Mouse (Mus musculus) neural tube, embryonic 12.5 days (tissue): ENCODE measurements at regions not wholly inside any gene's neighbourhood (a gene's known extent, or its start where the extent isn't known, plus 50 kb on each side); places are given as distances from the start of the nearest gene placed in this dataset.

ENCODE experiments used
- ATAC-seq: fragments of 200-750 bp; cut with Nextera tagmentation; 2 replicates; pipeline ENCODE4 v1.8.0; 2017; ENCODE audit warnings: low read depth, mild to moderate bottlenecking, moderate TSS enrichment, moderate library complexity; ENCODE audit not compliant: low FRiP score
- H3K27ac ChIP-seq: fragments of 300-500 bp; sonication (generic); 2 replicates; pipeline ENCODE4 v1.5.1; 2016
- H3K27me3 ChIP-seq: fragments of 300-500 bp; sonication (generic); replicated peaks from 2 replicates; pipeline ENCODE4 v1.6.1; 2016; ENCODE audit warnings: mild to moderate bottlenecking
- H3K36me3 ChIP-seq: fragments of 300-500 bp; sonication (generic); 2 replicates; pipeline ENCODE4 v1.6.1; 2016; ENCODE audit warnings: mild to moderate bottlenecking
- H3K4me1 ChIP-seq: fragments of 300-500 bp; sonication (generic); 2 replicates; pipeline ENCODE4 v1.6.1; 2016
- H3K4me2 ChIP-seq: fragments of 300-500 bp; sonication (generic); replicated peaks from 2 replicates; pipeline ENCODE4 v1.6.1; 2016; ENCODE audit warnings: mild to moderate bottlenecking
- H3K4me3 ChIP-seq: fragments of 300-500 bp; sonication (generic); 2 replicates; pipeline ENCODE4 v1.5.1; 2016
- H3K9ac ChIP-seq: fragments of 300-500 bp; sonication (generic); 2 replicates; pipeline ENCODE4 v1.6.1; 2016; ENCODE audit warnings: mild to moderate bottlenecking
- H3K9me3 ChIP-seq: fragments of 300-500 bp; sonication (generic); 2 replicates; pipeline ENCODE4 v1.6.1; 2016; ENCODE audit warnings: mild to moderate bottlenecking
- WGBS: fragments of 180-500 bp; shearing (Covaris S2); methylation state at CpG from one replicate; pipeline ENCODE4 v1.1.7; 2016; 5-methylcytosine and 5-hydroxymethylcytosine counted together

- no peak overlapping the region for H3K27ac ChIP-seq
- ATAC-seq, result no peak
- no peak overlapping the region for H3K9ac ChIP-seq
- H3K4me2 ChIP-seq, result no peak overlapping the region
- no peak overlapping the region for H3K4me3 ChIP-seq
- no peaks in the 10 kb centered on the region for H3K36me3 ChIP-seq
- no peaks in the 10 kb centered on the region for H3K9me3 ChIP-seq
- H3K27me3 ChIP-seq, result no peaks in the 10 kb centered on the region
- 78% methylated on average over 5 of the region's 5 CpGs for WGBS
- H3K4me1 ChIP-seq, result no peaks in the 10 kb centered on the region
These were observed 416.2 kb upstream of the 4930412O13Rik start for GRCm38 (mm10) chr2:9464818-9465217.

- no peaks in the 10 kb centered on the region for H3K4me1 ChIP-seq
- H3K36me3 ChIP-seq, result no peaks in the 10 kb centered on the region
- no peaks in the 10 kb centered on the region for H3K27me3 ChIP-seq
- H3K27ac ChIP-seq, result no peak overlapping the region
- H3K9ac ChIP-seq, result no peak overlapping the region
- ATAC-seq, result no peak
- 79% methylated on average over 2 of the region's 2 CpGs for WGBS
- no peak overlapping the region for H3K4me2 ChIP-seq
- no peak overlapping the region for H3K4me3 ChIP-seq
- H3K9me3 ChIP-seq, result no peaks in the 10 kb centered on the region
These were observed 413.5 kb upstream of the 4930412O13Rik start for GRCm38 (mm10) chr2:9467573-9467972.

DNA sequence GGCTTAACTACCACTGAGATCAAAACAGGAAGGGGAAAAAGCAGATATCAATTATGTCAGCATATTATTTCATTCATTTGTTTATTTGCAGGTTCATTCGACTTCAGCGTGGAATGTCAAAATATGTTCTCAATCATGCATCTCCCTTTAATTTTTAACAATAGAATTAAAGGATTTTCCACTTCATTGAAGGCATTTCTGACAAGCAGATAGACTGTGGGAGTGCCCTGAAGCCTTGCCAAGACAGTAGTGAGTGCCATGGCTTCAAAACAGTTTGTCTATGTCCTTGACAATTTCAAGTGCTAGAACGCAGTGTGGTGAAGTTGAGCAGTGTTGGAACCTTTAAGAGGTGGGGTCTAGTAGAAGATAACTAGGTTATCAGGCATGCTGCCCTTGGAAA is 412.4 kb upstream of the 4930412O13Rik start:
- Histone ChIP-seq H3K27ac (no peak overlapping the region), H3K27me3 (no peaks in the 10 kb centered on the region), H3K9me3 (no peaks in the 10 kb centered on the region), H3K9ac (no peak overlapping the region), H3K4me1 (no peaks in the 10 kb centered on the region), H3K36me3 (no peaks in the 10 kb centered on the region), H3K4me2 (no peak overlapping the region), H3K4me3 (no peak overlapping the region)
- WGBS, result 91% methylated on average over 3 of the region's 3 CpGs
- ATAC-seq, result no peak

GRCm38 (mm10) chr2:9481678-9482345 is 399.2 kb upstream of the 4930412O13Rik start:
- Histone ChIP-seq H3K27ac (no peak overlapping the region), H3K4me2 (no peak overlapping the region), H3K27me3 (no peaks in the 10 kb centered on the region), H3K9ac (no peak overlapping the region), H3K9me3 (no peaks in the 10 kb centered on the region), H3K4me1 (no peaks in the 10 kb centered on the region), H3K36me3 (no peaks in the 10 kb centered on the region), H3K4me3 (no peak overlapping the region)
- ATAC-seq, result no peak
- WGBS, result 75% methylated on average over 7 of the region's 7 CpGs

DNA sequence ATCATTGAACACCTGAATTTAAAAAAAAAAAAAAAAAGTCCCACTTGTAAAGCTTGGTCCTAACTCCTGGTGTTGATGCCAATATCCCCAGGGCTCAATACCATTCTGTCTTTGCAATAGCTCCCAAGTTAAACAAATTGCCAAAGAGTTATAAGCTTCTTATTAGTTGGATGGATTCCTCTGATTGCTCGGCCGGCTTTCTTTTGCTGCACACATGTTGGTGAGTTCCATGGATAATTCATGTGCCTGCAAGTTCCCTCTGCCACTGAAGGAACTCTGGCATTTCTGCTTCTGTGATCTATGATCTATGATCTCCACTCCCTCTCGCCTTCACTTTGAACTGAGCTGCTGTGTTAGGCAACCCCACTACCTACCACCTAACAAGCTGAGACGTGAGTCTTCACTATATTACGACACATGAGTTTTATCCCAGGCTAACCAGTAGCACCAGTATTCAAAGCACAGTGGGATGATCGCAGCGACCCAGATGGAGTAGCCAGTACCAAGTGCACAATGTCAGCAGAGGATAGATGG is 393.6 kb upstream of the 4930412O13Rik start:
- Histone ChIP-seq H3K27ac (no peak overlapping the region), H3K4me3 (no peak overlapping the region), H3K9me3 (no peaks in the 10 kb centered on the region), H3K27me3 (no peaks in the 10 kb centered on the region), H3K4me2 (no peak overlapping the region), H3K4me1 (no peaks in the 10 kb centered on the region), H3K36me3 (no peaks in the 10 kb centered on the region), H3K9ac (no peak overlapping the region)
- 91% methylated on average over 7 of the region's 7 CpGs for WGBS
- no peak for ATAC-seq

DNA sequence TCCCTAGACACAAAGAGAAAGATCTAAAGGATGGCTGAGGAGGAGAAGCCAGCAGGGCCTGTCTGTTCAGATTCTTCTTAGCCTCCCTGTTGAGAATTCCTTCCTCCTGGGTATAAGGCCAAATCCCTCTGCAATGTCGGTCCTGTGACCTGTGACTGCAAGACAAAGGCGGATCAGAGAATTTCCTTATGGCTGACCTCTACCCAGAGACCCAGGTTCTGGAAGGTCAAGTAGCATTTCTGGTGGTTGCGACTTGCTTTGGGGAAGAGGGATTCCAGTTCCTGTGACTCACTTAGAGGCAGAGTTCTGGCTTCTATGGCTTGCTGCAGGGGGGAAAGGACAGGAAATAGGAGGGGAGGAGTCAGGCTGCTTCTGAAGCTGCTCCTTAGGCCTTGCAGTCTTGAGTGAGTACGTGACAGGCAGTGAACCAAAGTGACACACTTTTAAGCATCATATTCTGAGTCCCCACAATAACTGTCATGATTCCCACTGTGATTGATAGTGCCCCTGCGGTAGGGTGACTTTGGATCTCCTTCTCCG is 387.4 kb upstream of the 4930412O13Rik start:
- no peaks in the 10 kb centered on the region for H3K9me3 ChIP-seq
- H3K4me2 ChIP-seq, result no peak overlapping the region
- H3K36me3 ChIP-seq, result no peaks in the 10 kb centered on the region
- H3K4me3 ChIP-seq, result no peak overlapping the region
- 49% methylated on average over 6 of the region's 6 CpGs for whole genome bisulfite sequencing
- no peaks in the 10 kb centered on the region for H3K27me3 ChIP-seq
- H3K4me1 ChIP-seq, result no peaks in the 10 kb centered on the region
- no peak for ATAC-seq
- no peak overlapping the region for H3K27ac ChIP-seq
- no peak overlapping the region for H3K9ac ChIP-seq

- WGBS, result 91% methylated on average over 1 of the region's 1 CpGs
- Histone ChIP-seq H3K36me3 (no peaks in the 10 kb centered on the region), H3K27ac (no peak overlapping the region), H3K27me3 (no peaks in the 10 kb centered on the region), H3K9ac (no peak overlapping the region), H3K4me2 (no peak overlapping the region), H3K4me3 (no peak overlapping the region), H3K9me3 (no peaks in the 10 kb centered on the region), H3K4me1 (no peaks in the 10 kb centered on the region)
- no peak for ATAC-seq
These were observed 361.0 kb upstream of the 4930412O13Rik start for GRCm38 (mm10) chr2:9520045-9520444.

- no peaks in the 10 kb centered on the region for H3K36me3 ChIP-seq
- ATAC-seq, result no peak
- no peaks in the 10 kb centered on the region for H3K27me3 ChIP-seq
- 90% methylated on average over 3 of the region's 3 CpGs for WGBS
- no peaks in the 10 kb centered on the region for H3K9me3 ChIP-seq
- no peak overlapping the region for H3K27ac ChIP-seq
- no peaks in the 10 kb centered on the region for H3K4me1 ChIP-seq
- no peak overlapping the region for H3K4me3 ChIP-seq
- no peak overlapping the region for H3K4me2 ChIP-seq
- H3K9ac ChIP-seq, result no peak overlapping the region
These were observed 355.1 kb upstream of the 4930412O13Rik start for GRCm38 (mm10) chr2:9525910-9526309.

- Histone ChIP-seq H3K9me3 (no peaks in the 10 kb centered on the region), H3K4me1 (no peaks in the 10 kb centered on the region), H3K4me2 (no peak overlapping the region), H3K4me3 (no peak overlapping the region), H3K27ac (no peak overlapping the region), H3K36me3 (no peaks in the 10 kb centered on the region), H3K9ac (no peak overlapping the region), H3K27me3 (no peaks in the 10 kb centered on the region)
- ATAC-seq, result no peak
- WGBS, result 58% methylated on average over 2 of the region's 2 CpGs
These were observed 345.9 kb upstream of the 4930412O13Rik start for GRCm38 (mm10) chr2:9535141-9535658.

- no peak overlapping the region for H3K9ac ChIP-seq
- no peak for ATAC-seq
- 85% methylated on average over 10 of the region's 10 CpGs for WGBS
- no peak overlapping the region for H3K4me2 ChIP-seq
- no peaks in the 10 kb centered on the region for H3K36me3 ChIP-seq
- no peak overlapping the region for H3K4me3 ChIP-seq
- H3K4me1 ChIP-seq, result no peaks in the 10 kb centered on the region
- no peaks in the 10 kb centered on the region for H3K27me3 ChIP-seq
- H3K27ac ChIP-seq, result no peak overlapping the region
- no peaks in the 10 kb centered on the region for H3K9me3 ChIP-seq
These were observed 333.1 kb upstream of the 4930412O13Rik start for GRCm38 (mm10) chr2:9547771-9548590.

- Histone ChIP-seq H3K27me3 (no peaks in the 10 kb centered on the region), H3K4me3 (no peak overlapping the region), H3K4me2 (no peak overlapping the region), H3K36me3 (no peaks in the 10 kb centered on the region), H3K4me1 (no peaks in the 10 kb centered on the region), H3K9ac (no peak overlapping the region), H3K9me3 (no peaks in the 10 kb centered on the region), H3K27ac (no peak overlapping the region)
- ATAC-seq, result no peak
These were observed 327.7 kb upstream of the 4930412O13Rik start for GRCm38 (mm10) chr2:9553313-9553712.

DNA sequence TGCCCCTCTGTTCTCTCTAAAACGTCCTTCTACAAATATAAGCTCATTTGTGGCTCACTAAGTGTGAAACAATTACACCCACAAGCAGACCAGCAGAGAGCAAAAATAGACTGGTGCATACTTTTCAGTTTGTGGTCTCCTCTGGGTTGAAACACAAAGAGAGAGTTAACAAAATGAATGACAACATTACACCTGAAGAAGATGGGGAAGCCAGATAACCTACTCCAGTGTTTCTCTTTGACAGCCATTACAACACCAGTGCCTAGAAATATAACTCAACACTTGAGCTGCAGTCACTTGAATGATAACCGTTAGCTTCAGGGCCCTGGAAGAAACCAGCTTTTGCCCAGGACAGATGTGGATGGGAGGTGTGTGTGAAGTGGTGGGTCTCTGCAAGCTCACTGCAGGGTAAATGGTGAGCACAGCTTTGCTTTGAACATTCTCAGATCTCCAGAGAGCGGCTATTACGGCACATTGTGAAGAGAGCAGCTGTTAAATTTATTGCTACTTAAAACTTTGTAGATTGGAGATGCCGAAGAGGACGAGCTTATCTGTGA is 316.5 kb upstream of the 4930412O13Rik start:
- no peaks in the 10 kb centered on the region for H3K4me1 ChIP-seq
- H3K9me3 ChIP-seq, result no peaks in the 10 kb centered on the region
- ATAC-seq, result no peak
- H3K27ac ChIP-seq, result no peak overlapping the region
- 18% methylated on average over 6 of the region's 6 CpGs for WGBS
- H3K9ac ChIP-seq, result no peak overlapping the region
- H3K4me3 ChIP-seq, result no peak overlapping the region
- no peaks in the 10 kb centered on the region for H3K27me3 ChIP-seq
- H3K4me2 ChIP-seq, result no peak overlapping the region
- no peaks in the 10 kb centered on the region for H3K36me3 ChIP-seq
